Mouse (Mus musculus) CD4-positive naive resting alpha-beta T cell, adult 76 days (primary cell): ENCODE data around the gene Rbx1. TPM values are rescaled to one million over a fixed set of nuclear protein-coding genes. Genes with fewer than 3 reads are reported as not detected.

Experiments
- total RNA-seq: library from RNA; stranded (reverse); gene quantifications from one replicate; pipeline ENCODE4 v1.2.4, GENCODE M21; 2023

Gene Rbx1
- total RNA-seq: 96.4 TPM

GRCm38 (mm10) chr15:81465901-81466737 is at the start of gene Rbx1:
Gene Rbx1, plus strand, starts transcription at chr15:81466296.

Other genes with a start within 250 kb of the Rbx1 start
- not detected for gene Mchr1, start 230.8 kb upstream of the Rbx1 start, total RNA-seq
- 32.8 TPM for gene Slc25a17, start 105.5 kb upstream of the Rbx1 start, total RNA-seq
- 85.1 TPM for gene St13, start 66.2 kb upstream of the Rbx1 start, total RNA-seq
- 14.7 TPM for gene Xpnpep3, start 66.2 kb upstream of the Rbx1 start, total RNA-seq
- not detected for gene Dnajb7, start 58.0 kb upstream of the Rbx1 start, total RNA-seq
- 142 TPM for gene Ep300, start 119.1 kb downstream of the Rbx1 start, total RNA-seq
- 40.2 TPM for gene L3mbtl2, start 197.6 kb downstream of the Rbx1 start, total RNA-seq
- not detected for gene Chadl, start 231.0 kb downstream of the Rbx1 start, total RNA-seq